Mouse (Mus musculus) liver, adult 2 months (tissue): ENCODE measurements at regions not wholly inside any gene's neighbourhood (a gene's known extent, or its start where the extent isn't known, plus 50 kb on each side); places are given as distances from the start of the nearest gene placed in this dataset.
A peak's percentile ranks its signal among the peaks of the same experiment; 100 is the strongest.

ENCODE experiments used
- DNase-seq: peaks from one replicate; pipeline ENCODE4 v3.0.0-alpha.2; 2011; ENCODE audit warnings: low read depth, low spot score; ENCODE audit errors: extremely low read depth
- H3K27ac ChIP-seq: fragments of 200-500 bp; replicated peaks from 2 replicates; pipeline ENCODE4 v1.5.1; 2012; ENCODE audit warnings: low read depth, mild to moderate bottlenecking, control low read depth, inconsistent platforms, low read length; ENCODE audit not compliant: insufficient read depth
- H3K27me3 ChIP-seq: fragments of 200-500 bp; 2 replicates; pipeline ENCODE4 v1.6.1; 2012; ENCODE audit warnings: mild to moderate bottlenecking, moderate library complexity, low read length, inconsistent platforms; ENCODE audit not compliant: control insufficient read depth, insufficient read depth
- H3K36me3 ChIP-seq: fragments of 200-500 bp; 2 replicates; pipeline ENCODE4 v1.6.1; 2012; ENCODE audit warnings: low read length, inconsistent platforms; ENCODE audit not compliant: control insufficient read depth, insufficient read depth
- H3K4me1 ChIP-seq: fragments of 200-500 bp; 2 replicates; pipeline ENCODE4 v1.6.1; 2011; ENCODE audit warnings: low read length; ENCODE audit not compliant: control insufficient read depth, insufficient read depth
- H3K4me3 ChIP-seq: fragments of 200-500 bp; 2 replicates; pipeline ENCODE4 v1.5.1; 2011; ENCODE audit warnings: low read depth, mild to moderate bottlenecking, control low read depth, low read length, moderate library complexity; ENCODE audit not compliant: insufficient read depth
- H3K79me2 ChIP-seq: fragments of 200-500 bp; 2 replicates; pipeline ENCODE4 v1.6.1; 2012; ENCODE audit warnings: inconsistent platforms, mild to moderate bottlenecking, low read length, moderate library complexity; ENCODE audit not compliant: control insufficient read depth, insufficient read depth
- H3K9ac ChIP-seq: fragments of 200-500 bp; 2 replicates; pipeline ENCODE4 v1.6.1; 2012; ENCODE audit warnings: low read depth, mild to moderate bottlenecking, control low read depth, inconsistent platforms, low read length
- CTCF ChIP-seq: fragments of 200-500 bp; IDR thresholded peaks from 2 replicates; pipeline ENCODE4 v1.5.1; 2011; ENCODE audit warnings: low read depth, low read length, control low read depth
- POLR2A ChIP-seq: fragments of 200-500 bp; IDR thresholded peaks from 2 replicates; pipeline ENCODE4 v1.6.1; 2011; ENCODE audit warnings: low read length, control low read depth; ENCODE audit not compliant: insufficient read depth; ENCODE audit errors: extremely low read depth
- WGBS: fragments of 180-500 bp; shearing (Covaris S2); methylation state at CpG from one replicate; pipeline ENCODE4 v1.1.7; 2018; 5-methylcytosine and 5-hydroxymethylcytosine counted together

- H3K27me3 ChIP-seq, result peaks cover 5% of the 10 kb centered on the region
- no peaks in the 10 kb centered on the region for H3K36me3 ChIP-seq
- DNase-seq, result no peak
- no peaks in the 10 kb centered on the region for H3K4me1 ChIP-seq
- no peak overlapping the region for H3K9ac ChIP-seq
- WGBS, result 88% methylated on average over 9 of the region's 9 CpGs
- H3K4me3 ChIP-seq, result no peak overlapping the region
- H3K27ac ChIP-seq, result no peak overlapping the region
- H3K79me2 ChIP-seq, result no peaks in the 10 kb centered on the region
- TF ChIP-seq POLR2A (no peak), CTCF (no peak)
Observed at GRCm38 (mm10) chr9:60972201-60972910, 178.0 kb downstream of the Uaca start.

- H3K4me3 ChIP-seq, result no peak overlapping the region
- peaks cover 2% of the 10 kb centered on the region; the same call in 1 of the 2 replicates for H3K27me3 ChIP-seq
- DNase-seq, result no peak
- H3K9ac ChIP-seq, result no peak overlapping the region
- H3K79me2 ChIP-seq, result no peaks in the 10 kb centered on the region
- TF ChIP-seq POLR2A (no peak), CTCF (no peak)
- no peak overlapping the region for H3K27ac ChIP-seq
- H3K4me1 ChIP-seq, result no peaks in the 10 kb centered on the region
- no peaks in the 10 kb centered on the region for H3K36me3 ChIP-seq
- WGBS, result 77% methylated on average over 1 of the region's 1 CpGs
Observed at GRCm38 (mm10) chr9:60974546-60974945, 180.2 kb downstream of the Uaca start.

- 48% methylated on average over 13 of the region's 13 CpGs for WGBS
- DNase-seq, result peak; percentile 93
- Histone ChIP-seq H3K4me3 (no peak overlapping the region), H3K27me3 (no peaks in the 10 kb centered on the region), H3K27ac (no peak overlapping the region), H3K9ac (no peak overlapping the region), H3K79me2 (no peaks in the 10 kb centered on the region), H3K4me1 (peaks cover 7% of the 10 kb centered on the region), H3K36me3 (no peaks in the 10 kb centered on the region)
- no peak for TF ChIP-seq POLR2A
- no peak for TF ChIP-seq CTCF
Observed at GRCm38 (mm10) chr9:60982383-60983085, 188.2 kb downstream of the Uaca start.

GRCm38 (mm10) chr9:60983246-60983645 is 188.9 kb downstream of the Uaca start:
- H3K79me2 ChIP-seq, result no peaks in the 10 kb centered on the region
- TF ChIP-seq POLR2A (no peak), CTCF (no peak)
- H3K4me1 ChIP-seq, result peaks cover 7% of the 10 kb centered on the region
- no peaks in the 10 kb centered on the region for H3K36me3 ChIP-seq
- H3K4me3 ChIP-seq, result no peak overlapping the region
- H3K27ac ChIP-seq, result no peak overlapping the region
- no peaks in the 10 kb centered on the region for H3K27me3 ChIP-seq
- no peak for DNase-seq
- H3K9ac ChIP-seq, result no peak overlapping the region
- 74% methylated on average over 5 of the region's 5 CpGs for WGBS

GRCm38 (mm10) chr9:60988113-60988512 is 193.8 kb downstream of the Uaca start:
- no peaks in the 10 kb centered on the region for H3K27me3 ChIP-seq
- WGBS, result 76% methylated on average over 4 of the region's 4 CpGs
- no peak overlapping the region for H3K9ac ChIP-seq

More at GRCm38 (mm10) chr9:60988113-60988512, 193.8 kb downstream of the Uaca start:
- Histone ChIP-seq H3K36me3 (no peaks in the 10 kb centered on the region), H3K27ac (no peak overlapping the region), H3K79me2 (no peaks in the 10 kb centered on the region), H3K4me1 (peaks cover 2% of the 10 kb centered on the region; the same call in 1 of the 2 replicates), H3K4me3 (no peak overlapping the region)
- TF ChIP-seq CTCF, result no peak
- no peak for TF ChIP-seq POLR2A
- DNase-seq, result no peak
